Comparison of ENCODE assay signal across 18 mouse cellular contexts in the genomic region with DNA sequence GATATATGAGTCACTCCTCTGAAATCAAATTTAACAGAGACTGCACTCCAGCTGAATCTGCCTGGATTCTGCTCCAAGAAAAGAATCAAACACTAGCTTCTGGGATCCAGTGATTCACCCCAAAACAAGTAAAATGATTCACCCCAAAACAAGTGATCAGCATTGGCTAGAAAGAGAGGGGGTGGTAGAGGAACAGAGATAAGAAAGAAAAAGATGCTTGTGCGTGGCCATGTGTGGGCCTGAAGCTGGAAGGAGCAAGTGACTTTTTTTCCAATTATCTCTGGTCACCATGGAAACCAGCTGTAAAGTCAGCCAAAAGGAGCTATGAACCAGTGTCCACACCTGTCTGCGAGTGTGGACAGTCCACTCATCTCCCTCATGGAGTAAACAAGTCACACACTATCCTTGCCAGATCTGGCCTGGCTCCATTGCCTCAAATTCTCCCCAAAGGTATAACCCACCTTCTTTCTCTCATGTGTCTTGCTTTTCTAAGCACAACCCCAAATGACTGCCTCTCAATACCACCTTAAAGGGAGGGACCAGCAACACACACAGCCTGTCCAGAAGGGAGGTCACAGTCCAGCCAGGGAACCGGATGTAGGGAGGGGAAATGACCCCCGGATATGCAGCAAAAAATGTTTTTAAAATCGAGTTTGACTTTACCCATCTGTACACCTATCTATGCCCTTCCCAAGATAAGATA. TPM values are rescaled to one million over a fixed set of nuclear protein-coding genes. Genes with fewer than 3 reads are reported as not detected.
A peak's percentile ranks its signal among the peaks of the same experiment; 100 is the strongest.
DNase-seq lines count a peak whose midpoint lies in the region; ATAC-seq and TF ChIP-seq lines count a peak whose summit lies in the region.
"Had no signal": no experiment of that assay in that cellular context is flagged by ENCODE, and none has a peak within 500 bp of the region (broad histone marks: within the 10 kb centered on the region; RNA-seq: fewer than 3 reads in every experiment).

No protein-coding gene starts in this region.

- TF ChIP-seq POLR2A in heart, adult 2 months (IDR thresholded peaks at IDR 0.05; ENCODE audit: insufficient read depth, low read depth, low read length): no peak

- H3K79me2 ChIP-seq in heart, adult 2 months (replicated peaks; ENCODE audit: control insufficient read depth, insufficient read depth, low read length): no peaks in the 10 kb centered on the region

- H3K4me3 ChIP-seq in heart, adult 2 months: no peak overlapping the region
- no peak overlapping the region for H3K4me3 ChIP-seq in layer of hippocampus, adult 2 months
- H3K4me3 ChIP-seq in heart, embryonic 16.5 days (ENCODE audit: low read length): no peak overlapping the region
- no peak overlapping the region for H3K4me3 ChIP-seq in hindbrain, embryonic 10.5 days
- H3K4me3 ChIP-seq in forebrain, embryonic 12.5 days (replicated peaks): no peak overlapping the region
- H3K4me3 ChIP-seq: hindbrain, embryonic 12.5 days; liver, embryonic 15.5 days; midbrain, embryonic 15.5 days; neural tube, embryonic 12.5 days had no signal

- H3K9me3 ChIP-seq in heart, embryonic 16.5 days (replicated peaks; ENCODE audit: control insufficient read depth, low read length): no peaks in the 10 kb centered on the region
- H3K9me3 ChIP-seq in hindbrain, embryonic 10.5 days: no peaks in the 10 kb centered on the region
- H3K9me3 ChIP-seq in forebrain, embryonic 12.5 days: no peaks in the 10 kb centered on the region
- H3K9me3 ChIP-seq: hindbrain, embryonic 12.5 days; liver, embryonic 15.5 days; midbrain, embryonic 15.5 days; neural tube, embryonic 12.5 days had no signal

- no peaks in the 10 kb centered on the region for H3K27me3 ChIP-seq in heart, adult 2 months (ENCODE audit: control insufficient read depth, insufficient read depth, low read length)
- H3K27me3 ChIP-seq in heart, embryonic 16.5 days (ENCODE audit: control insufficient read depth, insufficient read depth, low read length): no peaks in the 10 kb centered on the region
- peaks cover 5% of the 10 kb centered on the region; the same call in 1 of the 2 replicates for H3K27me3 ChIP-seq in hindbrain, embryonic 10.5 days (ENCODE audit: insufficient read depth, poor library complexity, severe bottlenecking)
- no peaks in the 10 kb centered on the region for H3K27me3 ChIP-seq in forebrain, embryonic 12.5 days
- H3K27me3 ChIP-seq: hindbrain, embryonic 12.5 days; liver, embryonic 15.5 days; midbrain, embryonic 15.5 days; neural tube, embryonic 12.5 days had no signal

- peaks cover 7% of the 10 kb centered on the region for H3K4me1 ChIP-seq in heart, adult 2 months (ENCODE audit: control insufficient read depth, insufficient read depth, low read length)
- peaks cover 24% of the 10 kb centered on the region for H3K4me1 ChIP-seq in heart, embryonic 16.5 days (ENCODE audit: control insufficient read depth, insufficient read depth, low read length)
- peaks cover 15% of the 10 kb centered on the region for H3K4me1 ChIP-seq in hindbrain, embryonic 10.5 days (replicated peaks)
- H3K4me1 ChIP-seq in forebrain, embryonic 12.5 days: peaks cover 11% of the 10 kb centered on the region

- peak in 1 of 2 experiments; percentile 28 for DNase-seq in heart, adult 2 months
- no peak for DNase-seq in heart, postnatal 25 days (ENCODE audit: low spot score)
- DNase-seq in layer of hippocampus, adult 2 months (ENCODE audit: low spot score in 2 of 2): peak in 1 of 2 experiments; percentile 74
- no peak for DNase-seq in layer of hippocampus, postnatal 25 days (ENCODE audit: extremely low spot score in 1 of 2, low spot score in 1 of 2)
- peak; percentile 20 for DNase-seq in Muller cell, postnatal 12 days (ENCODE audit: inconsistent ontology term)
- DNase-seq in hindbrain, embryonic 10.5 days (ENCODE audit: low spot score): no peak
- DNase-seq: adrenal gland, adult 8-10 months; kidney, adult 11 months; thymus, adult 18-20 months had no signal

- WGBS in heart, adult 2 months: 39% methylated on average over 5 of the region's 5 CpGs
- 43% methylated on average over 5 of the region's 5 CpGs for whole genome bisulfite sequencing in heart, embryonic 16.5 days
- WGBS in hindbrain, embryonic 10.5 days: 67% methylated on average over 5 of the region's 5 CpGs
- WGBS in forebrain, embryonic 12.5 days: 60% methylated on average over 5 of the region's 5 CpGs

- intact Hi-C loops in heart, adult 2 months (cut with DNase I): no loop called here
- intact Hi-C loops in heart, postnatal 25 days (cut with DNase I): no loop called here

- H3K9ac ChIP-seq in heart, adult 2 months (ENCODE audit: low read depth, low read length): no peak overlapping the region
- H3K9ac ChIP-seq in heart, embryonic 16.5 days (ENCODE audit: low read length): no peak overlapping the region
- H3K9ac ChIP-seq in forebrain, embryonic 12.5 days: no peak overlapping the region
- H3K9ac ChIP-seq: hindbrain, embryonic 12.5 days; liver, embryonic 15.5 days; midbrain, embryonic 15.5 days; neural tube, embryonic 12.5 days had no signal

- no peak overlapping the region for H3K4me2 ChIP-seq in heart, embryonic 16.5 days (ENCODE audit: low read depth, low read length)
- H3K4me2 ChIP-seq in forebrain, embryonic 12.5 days: no peak overlapping the region
- H3K4me2 ChIP-seq: hindbrain, embryonic 12.5 days; liver, embryonic 15.5 days; midbrain, embryonic 15.5 days; neural tube, embryonic 12.5 days had no signal

- 0 out of 2 replicates have a peak, but pooled peaks cover 2% of the 10 kb centered on the region for H3K36me3 ChIP-seq in heart, adult 2 months (ENCODE audit: control insufficient read depth, insufficient read depth, low read length)
- H3K36me3 ChIP-seq in heart, embryonic 16.5 days (ENCODE audit: control insufficient read depth, insufficient read depth): no peaks in the 10 kb centered on the region
- no peaks in the 10 kb centered on the region for H3K36me3 ChIP-seq in hindbrain, embryonic 10.5 days
- no peaks in the 10 kb centered on the region for H3K36me3 ChIP-seq in forebrain, embryonic 12.5 days (replicated peaks)
- H3K36me3 ChIP-seq: hindbrain, embryonic 12.5 days; liver, embryonic 15.5 days; midbrain, embryonic 15.5 days; neural tube, embryonic 12.5 days had no signal

- no peak for ATAC-seq in heart, embryonic 16.5 days (replicated peaks; ENCODE audit: extremely low read depth, insufficient read depth, low FRiP score)
- no peak for ATAC-seq in forebrain, embryonic 12.5 days (ENCODE audit: low FRiP score)
- ATAC-seq: CD4-positive, CD25-positive, alpha-beta regulatory T cell, adult 4 months; forebrain, embryonic 16.5 days; midbrain, embryonic 15.5 days had no signal

- H3K27ac ChIP-seq in heart, adult 2 months: peak overlapping the region; percentile 68
- H3K27ac ChIP-seq in layer of hippocampus, adult 2 months: peak overlapping the region; percentile 73
- peak overlapping the region; percentile 22 for H3K27ac ChIP-seq in heart, embryonic 16.5 days (ENCODE audit: low read length)
- H3K27ac ChIP-seq in hindbrain, embryonic 10.5 days: no peak overlapping the region
- H3K27ac ChIP-seq in forebrain, embryonic 12.5 days: no peak overlapping the region
- H3K27ac ChIP-seq: hindbrain, embryonic 12.5 days; liver, embryonic 15.5 days; macrophage; midbrain, embryonic 15.5 days; neural tube, embryonic 12.5 days had no signal

- no peak for TF ChIP-seq CTCF in heart, adult 2 months (IDR thresholded peaks at IDR 0.05)
- no peak for TF ChIP-seq CTCF in layer of hippocampus, adult 2 months (conservative IDR thresholded peaks at IDR 0.05)

- TF ChIP-seq EP300 in heart, adult 2 months (IDR thresholded peaks at IDR 0.05; ENCODE audit: insufficient read depth, low read depth, low read length): no peak

RNA-seq across cellular contexts. Expression of gene Slc35f6, which starts 4.1 kb away (rescaled TPM):
- total RNA-seq in heart, adult 2 months (2021): 10 to 100 TPM; 47.2 to 49.9 TPM
- polyA plus RNA-seq in heart, adult 2 months (2012; rRNA removed): 119 and 154 TPM in 2 replicates
- 10 to 100 TPM; 44.1 to 47.2 TPM for total RNA-seq in heart, postnatal 25 days (2021)
- 10 to 100 TPM; 39.2 to 39.9 TPM for total RNA-seq in layer of hippocampus, adult 2 months (2021)
- 10 to 100 TPM; 34.7 to 35.3 TPM for total RNA-seq in layer of hippocampus, postnatal 25 days (2021)
- polyA plus RNA-seq in heart, embryonic 16.5 days (2015; fragmentation: Nextera tagmentation; extraction: Ambion mirVana): 25.6 and 25.7 TPM in 2 replicates
- polyA plus RNA-seq in hindbrain, embryonic 10.5 days (2016; fragmentation: Nextera tagmentation; extraction: Ambion mirVana): 25.5 and 28.9 TPM in 2 replicates
- 22.0 and 24.6 TPM in 2 replicates for polyA plus RNA-seq in forebrain, embryonic 12.5 days (2016; fragmentation: Nextera tagmentation; extraction: Ambion mirVana)

RNA-seq across cellular contexts. Expression of gene Cenpa, which starts 22.9 kb away (rescaled TPM):
- 10 to 100 TPM; 43.9 to 51.0 TPM for total RNA-seq in heart, adult 2 months (2021)
- 51.3 and 69.7 TPM in 2 replicates for polyA plus RNA-seq in heart, adult 2 months (2012; rRNA removed)
- total RNA-seq in heart, postnatal 25 days (2021): 10 to 100 TPM; 42.0 to 43.0 TPM
- 1 to 10 TPM; 3.7 to 7.1 TPM for total RNA-seq in layer of hippocampus, adult 2 months (2021)
- total RNA-seq in layer of hippocampus, postnatal 25 days (2021): 1 to 10 TPM; 3.8 to 3.9 TPM
- 210 and 225 TPM in 2 replicates for polyA plus RNA-seq in heart, embryonic 16.5 days (2015; fragmentation: Nextera tagmentation; extraction: Ambion mirVana)
- polyA plus RNA-seq in hindbrain, embryonic 10.5 days (2016; fragmentation: Nextera tagmentation; extraction: Ambion mirVana): 409 and 440 TPM in 2 replicates
- polyA plus RNA-seq in forebrain, embryonic 12.5 days (2016; fragmentation: Nextera tagmentation; extraction: Ambion mirVana): 325 and 333 TPM in 2 replicates

RNA-seq across cellular contexts. Expression of gene Kcnk3, which starts 55.7 kb away (rescaled TPM):
- 100 to 1,000 TPM; 259 to 300 TPM for total RNA-seq in heart, adult 2 months (2021)
- 382 and 432 TPM in 2 replicates for polyA plus RNA-seq in heart, adult 2 months (2012; rRNA removed)
- total RNA-seq in heart, postnatal 25 days (2021): 100 to 1,000 TPM; 250 to 251 TPM
- total RNA-seq in layer of hippocampus, adult 2 months (2021): 10 to 100 TPM in 1 of 2 experiments, 1 to 10 TPM in 1; 9.7 to 11.3 TPM
- total RNA-seq in layer of hippocampus, postnatal 25 days (2021): 10 to 100 TPM in 1 of 2 experiments, 1 to 10 TPM in 1; 9.3 to 11.1 TPM
- 15.3 and 19.2 TPM in 2 replicates for polyA plus RNA-seq in heart, embryonic 16.5 days (2015; fragmentation: Nextera tagmentation; extraction: Ambion mirVana)
- polyA plus RNA-seq in hindbrain, embryonic 10.5 days (2016; fragmentation: Nextera tagmentation; extraction: Ambion mirVana): 0.12 and 0.52 TPM in 2 replicates
- 0.54 and 0.64 TPM in 2 replicates for polyA plus RNA-seq in forebrain, embryonic 12.5 days (2016; fragmentation: Nextera tagmentation; extraction: Ambion mirVana)
- polyA plus RNA-seq: macrophage had no signal

Comparison
In these comparisons a context has a peak if more than half of its experiments do, and no peak if none do; other contexts are left out.
1. H3K27ac ChIP-seq: peak in heart, adult 2 months (single experiment), layer of hippocampus, adult 2 months (single experiment) and heart, embryonic 16.5 days (single experiment); none in hindbrain, embryonic 10.5 days (single experiment) and forebrain, embryonic 12.5 days (single experiment).
2. RNA of gene Cenpa, which starts 22.9 kb away (total RNA-seq): 43.9 to 51.0 TPM in heart, adult 2 months and 42.0 to 43.0 TPM in heart, postnatal 25 days; 3.7 to 7.1 TPM in layer of hippocampus, adult 2 months and 3.8 to 3.9 TPM in layer of hippocampus, postnatal 25 days; every median in the first group is over 4 times any median in the second.
3. RNA of gene Kcnk3, which starts 55.7 kb away (total RNA-seq): 259 to 300 TPM in heart, adult 2 months and 250 to 251 TPM in heart, postnatal 25 days; 9.7 to 11.3 TPM in layer of hippocampus, adult 2 months and 9.3 to 11.1 TPM in layer of hippocampus, postnatal 25 days; every median in the first group is over 10 times any median in the second.